Mouse (Mus musculus) G1E (cell line): ENCODE measurements at regions not wholly inside any gene's neighbourhood (a gene's known extent, or its start where the extent isn't known, plus 50 kb on each side); places are given as distances from the start of the nearest gene placed in this dataset.

Source experiments
- CTCF ChIP-seq: IDR thresholded peaks from 2 replicates; pipeline ENCODE4 v1.5.1; 2012; ENCODE audit warnings: low read depth, low read length, inconsistent platforms, mixed read lengths
- GATA1 ChIP-seq: IDR thresholded peaks from 2 replicates; pipeline ENCODE4 v1.6.1; 2012; ENCODE audit warnings: borderline replicate concordance, low read length, inconsistent platforms, mixed read lengths
- GATA2 ChIP-seq: IDR thresholded peaks from 2 replicates; pipeline ENCODE4 v1.6.1; 2012; ENCODE audit warnings: low read depth, low read length, inconsistent platforms, borderline replicate concordance

DNA sequence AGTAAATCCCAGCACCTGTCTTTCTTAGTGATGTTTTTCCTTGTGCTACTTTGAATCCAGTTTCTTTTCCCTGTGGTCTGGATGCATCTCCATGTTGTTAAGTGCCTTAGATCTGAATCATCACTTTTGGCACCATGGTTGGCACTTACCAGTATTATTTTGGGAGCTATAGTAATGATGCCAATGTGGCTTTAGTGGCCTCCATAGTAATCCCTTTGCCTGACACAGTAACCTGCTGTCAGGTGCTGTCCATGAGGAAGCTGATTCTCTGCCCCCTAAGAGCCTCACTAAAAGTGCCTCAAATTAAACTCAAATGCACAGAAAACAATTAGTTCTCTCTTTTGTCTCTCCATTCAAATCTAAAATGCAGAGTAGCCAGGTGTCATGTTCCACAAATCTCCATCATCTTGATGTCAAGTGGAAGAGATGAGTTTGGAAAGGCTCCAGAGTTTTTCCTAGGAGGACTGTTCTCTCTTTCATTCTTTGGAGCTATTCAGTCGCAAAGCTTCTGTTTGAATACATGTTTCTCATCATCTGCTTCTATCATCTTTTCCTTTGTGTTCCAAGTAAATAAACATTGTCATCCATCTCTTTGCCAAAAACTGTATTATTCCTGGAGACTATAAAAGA is 1062.1 kb downstream of the Brinp1 start:
- TF ChIP-seq CTCF (no peak), GATA1 (no peak), GATA2 (no peak)
